Mouse (Mus musculus): ENCODE data around the gene Plcd1. TPM values are rescaled to one million over a fixed set of nuclear protein-coding genes. Genes with fewer than 3 reads are reported as not detected.

Plcd1 gene
- total and polyA plus RNA-seq, 3 experiments: 0.36 TPM; not detected in 2

GRCm38 (mm10) chr9:119101992-119102782, 8.9 kb upstream of the Plcd1 start, which contains the start of gene Dlec1 (continued):
- TF ChIP-seq CTCF (IDR thresholded peaks at IDR 0.05 in 2 of 3, conservative IDR thresholded peaks at IDR 0.05 in 1 of 3; ENCODE audit: control insufficient read depth in 1 of 3, insufficient read depth in 1 of 3, low read depth in 2 of 3, low read length in 3 of 3, poor library complexity in 1 of 3, severe bottlenecking in 1 of 3) (peak; percentile 26 to 54 (median 44); a peak in 5 of 6 replicates), TAL1 (IDR thresholded peaks at IDR 0.05; ENCODE audit: low read length) (no peak), MXI1 (IDR thresholded peaks at IDR 0.05; ENCODE audit: low read depth, low read length) (peak; percentile 96), ZNF384 (IDR thresholded peaks at IDR 0.05; ENCODE audit: low read depth, low read length) (no peak), MAZ (IDR thresholded peaks at IDR 0.05; ENCODE audit: low read depth, low read length) (no peak)

- H3K36me3 ChIP-seq (ENCODE audit: control insufficient read depth in 1 of 2, insufficient read depth in 2 of 2, low read length in 2 of 2): peaks cover 0 to 3% of the 10 kb centered on the region in 2 experiments; a peak in 2 of 4 replicates
- H3K27me3 ChIP-seq (ENCODE audit: control insufficient read depth in 1 of 2, insufficient read depth in 2 of 2, low read length in 2 of 2): peaks cover 4 to 5% of the 10 kb centered on the region in 2 experiments; a peak in 3 of 4 replicates
- peaks cover 0 to 8% of the 10 kb centered on the region in 2 experiments; a peak in 1 of 4 replicates for H3K4me1 ChIP-seq (ENCODE audit: control insufficient read depth in 1 of 2, insufficient read depth in 2 of 2, low read length in 2 of 2)
- H3K79me2 ChIP-seq (ENCODE audit: control insufficient read depth, insufficient read depth, low read length, poor library complexity): no peaks in the 10 kb centered on the region; the same call in 1 of the 2 replicates
- H3K27ac ChIP-seq (ENCODE audit: control insufficient read depth, low read depth, low read length): no peak overlapping the region
- TF ChIP-seq MXI1 (IDR thresholded peaks at IDR 0.05; ENCODE audit: low read depth, low read length) (no peak), ZC3H11A (IDR thresholded peaks at IDR 0.05; ENCODE audit: low read depth, low read length) (no peak), TCF12 (IDR thresholded peaks at IDR 0.05; ENCODE audit: low read depth, low read length) (no peak), MAFK (IDR thresholded peaks at IDR 0.05; ENCODE audit: borderline replicate concordance, low read depth, low read length) (no peak), USF2 (IDR thresholded peaks at IDR 0.05; ENCODE audit: borderline replicate concordance in 1 of 2, insufficient read depth in 1 of 2, low read depth in 1 of 2, low read length in 2 of 2) (no peak), POLR2AphosphoS2 (IDR thresholded peaks at IDR 0.05; ENCODE audit: low read length) (no peak), RCOR1 (IDR thresholded peaks at IDR 0.05; ENCODE audit: low read depth, low read length) (no peak), EP300 (IDR thresholded peaks at IDR 0.05; ENCODE audit: low read depth in 1 of 2, low read length in 2 of 2) (no peak), E2F4 (IDR thresholded peaks at IDR 0.05; ENCODE audit: borderline replicate concordance, low read depth, low read length) (no peak)
- no peak overlapping the region for H3K4me3 ChIP-seq (ENCODE audit: control insufficient read depth in 1 of 2, insufficient read depth in 1 of 2, low read depth in 2 of 2, low read length in 2 of 2)
- peak; percentile 40 for DNase-seq (ENCODE audit: low read depth, low spot score)
- no peak overlapping the region for H3K9ac ChIP-seq (ENCODE audit: control insufficient read depth, low read depth, low read length, poor library complexity, severe bottlenecking)
- H3K9me3 ChIP-seq (replicated peaks; ENCODE audit: insufficient read depth, low read length): no peaks in the 10 kb centered on the region
These were observed 7.0 kb upstream of the Plcd1 start for GRCm38 (mm10) chr9:119100177-119100898.

- Histone ChIP-seq H3K27me3 (ENCODE audit: control insufficient read depth in 1 of 2, insufficient read depth in 2 of 2, low read length in 2 of 2) (peaks cover 4 to 5% of the 10 kb centered on the region in 2 experiments; a peak in 3 of 4 replicates), H3K27ac (ENCODE audit: control insufficient read depth, low read depth, low read length) (no peak overlapping the region), H3K9ac (ENCODE audit: control insufficient read depth, low read depth, low read length, poor library complexity, severe bottlenecking) (no peak overlapping the region), H3K9me3 (replicated peaks; ENCODE audit: insufficient read depth, low read length) (no peaks in the 10 kb centered on the region), H3K79me2 (ENCODE audit: control insufficient read depth, insufficient read depth, low read length, poor library complexity) (no peaks in the 10 kb centered on the region), H3K36me3 (ENCODE audit: control insufficient read depth in 1 of 2, insufficient read depth in 2 of 2, low read length in 2 of 2) (no peaks in the 10 kb centered on the region), H3K4me3 (ENCODE audit: control insufficient read depth in 1 of 2, insufficient read depth in 1 of 2, low read depth in 2 of 2, low read length in 2 of 2) (no peak overlapping the region), H3K4me1 (ENCODE audit: control insufficient read depth in 1 of 2, insufficient read depth in 2 of 2, low read length in 2 of 2) (no peaks in the 10 kb centered on the region)
- DNase-seq (ENCODE audit: low read depth, low spot score): no peak
- TF ChIP-seq POLR2AphosphoS5 (IDR thresholded peaks at IDR 0.05; ENCODE audit: borderline replicate concordance, low read depth, low read length) (no peak), ZNF384 (IDR thresholded peaks at IDR 0.05; ENCODE audit: low read depth, low read length) (no peak), JUND (IDR thresholded peaks at IDR 0.05; ENCODE audit: low read depth, low read length) (no peak), HCFC1 (IDR thresholded peaks at IDR 0.05; ENCODE audit: low read depth, low read length) (no peak), ELF1 (IDR thresholded peaks at IDR 0.05; ENCODE audit: low read depth, low read length) (no peak), USF2 (IDR thresholded peaks at IDR 0.05; ENCODE audit: borderline replicate concordance in 1 of 2, insufficient read depth in 1 of 2, low read depth in 1 of 2, low read length in 2 of 2) (no peak), BHLHE40 (IDR thresholded peaks at IDR 0.05; ENCODE audit: borderline replicate concordance, low read depth, low read length) (no peak), SIN3A (IDR thresholded peaks at IDR 0.05; ENCODE audit: low read length) (no peak), NRF1 (IDR thresholded peaks at IDR 0.05; ENCODE audit: insufficient read depth, low read depth, low read length, poor library complexity, severe bottlenecking) (no peak), MAFK (IDR thresholded peaks at IDR 0.05; ENCODE audit: borderline replicate concordance, low read depth, low read length) (no peak), ZKSCAN1 (IDR thresholded peaks at IDR 0.05; ENCODE audit: low read depth, low read length) (no peak), NELFE (IDR thresholded peaks at IDR 0.05; ENCODE audit: low read depth, low read length) (no peak), ETS1 (IDR thresholded peaks at IDR 0.05; ENCODE audit: low read depth, low read length) (no peak), TCF12 (IDR thresholded peaks at IDR 0.05; ENCODE audit: low read depth, low read length) (no peak), ZC3H11A (IDR thresholded peaks at IDR 0.05; ENCODE audit: low read depth, low read length) (no peak)
These were observed 1.3 kb upstream of the Plcd1 start for GRCm38 (mm10) chr9:119094462-119095109.

All from MEL (cell line).